Mouse (Mus musculus): Measurements from ENCODE around the gene Apex2. TPM values are rescaled to one million over a fixed set of nuclear protein-coding genes. Genes with fewer than 3 reads are reported as not detected.
A peak's percentile ranks its signal among the peaks of the same experiment; 100 is the strongest.
"Not testable (repeated sequence)": the region's sequence is repeated elsewhere in the genome, so short reads cannot be mapped to it uniquely, and the experiment has no call there.

Gene Apex2
- total RNA-seq, 2 experiments from 2014 or later = 7.6 to 9.2 TPM

GRCm38 (mm10) chrX:150510631-150511030, 79.0 kb downstream of the Apex2 start:
- intact Hi-C loops (cut with DNase I) = loop anchor here (5.0 to 10.0 kb wide), 2 partner anchors 154 to 607 kb away; no protein-coding TSS in a partner anchor
- DNase-seq = no peak

- DNase-seq = no peak
- intact Hi-C loops (cut with DNase I) = no loop called here
Observed at GRCm38 (mm10) chrX:150508696-150509095, 81.0 kb downstream of the Apex2 start.

- intact Hi-C loops (cut with DNase I) = not testable (repeated sequence)
Observed at GRCm38 (mm10) chrX:150487811-150488210, 101.9 kb downstream of the Apex2 start.

GRCm38 (mm10) chrX:150486314-150487030, 103.2 kb downstream of the Apex2 start:
- peak in 1 of 2 experiments; percentile 18 for DNase-seq

More at GRCm38 (mm10) chrX:150487811-150488210, 101.9 kb downstream of the Apex2 start:
- not testable (repeated sequence) for DNase-seq

GRCm38 (mm10) chrX:150477854-150478780, 111.6 kb downstream of the Apex2 start:
- DNase-seq = peak; percentile 66 to 77
- intact Hi-C loops (cut with DNase I) = no loop called here

More at GRCm38 (mm10) chrX:150486314-150487030, 103.2 kb downstream of the Apex2 start:
- intact Hi-C loops (cut with DNase I) = not testable (repeated sequence)

GRCm38 (mm10) chrX:150471416-150471815, 118.3 kb downstream of the Apex2 start:
- intact Hi-C loops (cut with DNase I) = no loop called here
- DNase-seq = no peak

Small RNA genes lying within 50 kb of the gene (microRNA-seq; reads per million reads assigned to microRNA genes)
- 0 reads per million in 2 experiments for gene Mir3620

Other genes starting within 250 kb of the Apex2 start
- gene Tmem29, start 130.7 kb downstream of the Apex2 start, total RNA-seq (2021) = 1 to 10 TPM; 3.2 to 4.6 TPM
- gene Alas2, start 42.5 kb downstream of the Apex2 start, total RNA-seq (2021) = 1 to 10 TPM; 3.5 to 5.1 TPM
- gene Pfkfb1, start 1.6 kb downstream of the Apex2 start, total RNA-seq (2021) = 10 to 100 TPM; 50.8 to 56.7 TPM
- under 1 TPM; 0.08 to 0.32 TPM for gene Tro, start 67.7 kb upstream of the Apex2 start, total RNA-seq (2021)
- 10 to 100 TPM; 18.4 to 20.9 TPM for gene Maged2, start 224.5 kb upstream of the Apex2 start, total RNA-seq (2021)